Mouse (Mus musculus) forebrain, postnatal 0 days (tissue): Measurements from ENCODE around the gene Shc1. TPM values are rescaled to one million over a fixed set of nuclear protein-coding genes. Genes with fewer than 3 reads are reported as not detected.

ENCODE experiments used
- ATAC-seq: fragments of 200-750 bp; cut with Nextera tagmentation; 2 replicates; pipeline ENCODE4 v1.8.0; 2017; ENCODE audit warnings: mild to moderate bottlenecking, moderate library complexity
- DNase-seq: peaks from one replicate; pipeline ENCODE4 v3.0.0-alpha.2; 2015
- H3K27ac ChIP-seq: fragments of 300-500 bp; sonication (generic); 2 replicates; pipeline ENCODE4 v1.5.1; 2014; ENCODE audit warnings: low read depth, mild to moderate bottlenecking, antibody characterized with exemption, low read length, moderate library complexity, mixed read lengths
- H3K27me3 ChIP-seq: fragments of 300-500 bp; sonication (generic); 2 replicates; pipeline ENCODE4 v1.6.1; 2014; ENCODE audit warnings: mild to moderate bottlenecking, low read length, mixed read lengths; ENCODE audit not compliant: insufficient read depth
- H3K36me3 ChIP-seq: fragments of 300-500 bp; sonication (generic); 2 replicates; pipeline ENCODE4 v1.6.1; 2014; ENCODE audit warnings: mild to moderate bottlenecking, moderate library complexity; ENCODE audit not compliant: insufficient read depth
- H3K4me1 ChIP-seq: fragments of 300-500 bp; sonication (generic); 2 replicates; pipeline ENCODE4 v1.6.1; 2014; ENCODE audit warnings: antibody characterized with exemption; ENCODE audit not compliant: insufficient read depth
- H3K4me2 ChIP-seq: fragments of 300-500 bp; sonication (generic); 2 replicates; pipeline ENCODE4 v1.6.1; 2014; ENCODE audit warnings: low read depth, mild to moderate bottlenecking, moderate library complexity
- H3K4me3 ChIP-seq: fragments of 300-500 bp; sonication (generic); 2 replicates; pipeline ENCODE4 v1.5.1; 2014; ENCODE audit warnings: low read depth, low read length, mixed read lengths
- H3K9ac ChIP-seq: fragments of 300-500 bp; sonication (generic); 2 replicates; pipeline ENCODE4 v1.6.1; 2014; ENCODE audit warnings: mild to moderate bottlenecking
- H3K9me3 ChIP-seq: fragments of 300-500 bp; sonication (generic); 2 replicates; pipeline ENCODE4 v1.6.1; 2016; ENCODE audit warnings: low read length
- CTCF ChIP-seq: sonication (generic); IDR thresholded peaks from 2 replicates; pipeline ENCODE4 v1.5.1; 2016; ENCODE audit warnings: antibody characterized with exemption, control low read depth, low read depth
- WGBS: fragments of 180-500 bp; shearing (Covaris S2); extraction: QIAGEN DNeasy Blood & Tissue Kit; methylation state at CpG from one replicate; pipeline ENCODE4 v1.1.7; 2014; 5-methylcytosine and 5-hydroxymethylcytosine counted together
- polyA plus RNA-seq: library from polyadenylated mRNA; unstranded; fragments of >200 nt; fragmentation: Nextera tagmentation; extraction: Ambion mirVana; gene quantifications from 2 replicates; pipeline ENCODE4 v1.2.1, GENCODE M21; 2015
- total RNA-seq: library from RNA; depleted of rRNA; stranded (reverse); fragments of >200 nt; gene quantifications from 2 replicates; pipeline ENCODE4 v1.2.3, GENCODE M21; 2014

The Shc1 gene
- total and polyA plus RNA-seq, 2 experiments from 2014 or later, result 11.8 to 19.8 TPM

DNA sequence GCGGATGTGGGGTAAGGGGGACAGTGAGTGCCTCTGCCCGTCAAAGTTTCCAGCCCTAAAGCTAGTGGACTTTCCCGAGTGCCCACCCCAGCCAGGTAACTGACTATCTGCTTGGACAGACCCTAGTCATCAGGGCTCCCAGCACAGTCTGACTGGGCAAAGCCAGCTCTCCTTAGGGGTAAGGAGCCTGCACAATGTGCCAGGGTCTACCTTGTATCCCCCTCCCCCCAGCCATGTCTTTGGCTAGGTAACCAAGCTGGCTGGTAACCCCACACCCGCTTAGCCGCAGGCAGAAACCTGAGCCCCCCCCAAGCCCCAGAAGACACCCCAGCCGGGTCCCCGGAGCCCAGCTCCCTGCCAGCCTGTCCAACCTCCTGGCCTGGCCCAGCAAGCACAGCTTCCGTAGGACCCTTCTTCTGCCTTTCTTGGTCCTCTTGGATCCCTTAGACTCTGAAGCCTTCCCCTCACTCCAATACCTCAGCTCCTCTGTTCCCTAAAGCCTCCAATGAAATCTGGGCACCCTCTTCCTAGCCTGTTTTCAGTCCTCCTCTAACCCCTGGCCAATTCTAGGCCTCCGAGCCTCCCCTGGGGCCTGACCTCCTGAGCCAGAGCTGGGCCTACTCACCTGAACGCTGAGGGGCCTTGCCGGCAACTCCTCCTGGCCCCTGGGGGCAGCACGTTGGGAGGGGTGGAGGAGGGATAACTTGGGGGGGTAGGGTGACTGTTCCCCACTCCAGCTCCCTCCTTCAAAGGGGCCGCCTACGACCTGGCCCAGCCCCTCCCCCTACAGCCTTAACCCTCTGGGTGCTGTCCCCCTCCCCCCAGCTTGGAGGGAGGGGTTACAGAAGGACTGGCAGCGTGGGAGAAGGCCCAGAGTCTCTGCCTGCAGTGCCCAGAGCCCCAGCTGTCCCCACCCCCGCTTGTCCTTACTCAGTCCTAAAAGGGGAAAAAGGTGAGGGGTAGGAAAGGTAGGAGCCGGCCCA, 31.5 kb upstream of the Shc1 start:
- Histone ChIP-seq H3K9me3 (no peaks in the 10 kb centered on the region), H3K27ac (no peak overlapping the region), H3K36me3 (no peaks in the 10 kb centered on the region), H3K4me2 (no peak overlapping the region), H3K4me1 (peaks cover 9% of the 10 kb centered on the region), H3K4me3 (no peak overlapping the region), H3K9ac (no peak overlapping the region), H3K27me3 (no peaks in the 10 kb centered on the region)
- no peak for TF ChIP-seq CTCF
- ATAC-seq (no peak), DNase-seq (no peak)
- 56% methylated on average over 17 of the region's 17 CpGs for WGBS

- Histone ChIP-seq H3K9ac (no peak overlapping the region), H3K27me3 (no peaks in the 10 kb centered on the region; the same call in 1 of the 2 replicates), H3K36me3 (no peaks in the 10 kb centered on the region), H3K4me2 (no peak overlapping the region), H3K9me3 (no peaks in the 10 kb centered on the region), H3K4me1 (peaks cover 17% of the 10 kb centered on the region), H3K27ac (no peak overlapping the region), H3K4me3 (no peak overlapping the region)
- 70% methylated on average over 11 of the region's 11 CpGs for WGBS
- peak; percentile 17; the same call in 1 of the 2 replicates for TF ChIP-seq CTCF
- DNase-seq, result no peak
- ATAC-seq, result 0 out of 2 replicates have a peak, but pooled peaks have one; percentile 15
Observed at GRCm38 (mm10) chr3:89387632-89388031, 30.6 kb upstream of the Shc1 start.

- 53% methylated on average over 11 of the region's 11 CpGs for WGBS
- Histone ChIP-seq H3K9ac (no peak overlapping the region), H3K4me1 (peaks cover 20% of the 10 kb centered on the region), H3K9me3 (no peaks in the 10 kb centered on the region), H3K36me3 (no peaks in the 10 kb centered on the region), H3K27ac (no peak overlapping the region), H3K4me2 (no peak overlapping the region), H3K4me3 (no peak overlapping the region), H3K27me3 (no peaks in the 10 kb centered on the region; the same call in 1 of the 2 replicates)
- ATAC-seq (peak; percentile 23; the same call in 1 of the 2 replicates), DNase-seq (no peak)
- TF ChIP-seq CTCF, result no peak
Observed at GRCm38 (mm10) chr3:89388134-89388881, 29.9 kb upstream of the Shc1 start.

DNA sequence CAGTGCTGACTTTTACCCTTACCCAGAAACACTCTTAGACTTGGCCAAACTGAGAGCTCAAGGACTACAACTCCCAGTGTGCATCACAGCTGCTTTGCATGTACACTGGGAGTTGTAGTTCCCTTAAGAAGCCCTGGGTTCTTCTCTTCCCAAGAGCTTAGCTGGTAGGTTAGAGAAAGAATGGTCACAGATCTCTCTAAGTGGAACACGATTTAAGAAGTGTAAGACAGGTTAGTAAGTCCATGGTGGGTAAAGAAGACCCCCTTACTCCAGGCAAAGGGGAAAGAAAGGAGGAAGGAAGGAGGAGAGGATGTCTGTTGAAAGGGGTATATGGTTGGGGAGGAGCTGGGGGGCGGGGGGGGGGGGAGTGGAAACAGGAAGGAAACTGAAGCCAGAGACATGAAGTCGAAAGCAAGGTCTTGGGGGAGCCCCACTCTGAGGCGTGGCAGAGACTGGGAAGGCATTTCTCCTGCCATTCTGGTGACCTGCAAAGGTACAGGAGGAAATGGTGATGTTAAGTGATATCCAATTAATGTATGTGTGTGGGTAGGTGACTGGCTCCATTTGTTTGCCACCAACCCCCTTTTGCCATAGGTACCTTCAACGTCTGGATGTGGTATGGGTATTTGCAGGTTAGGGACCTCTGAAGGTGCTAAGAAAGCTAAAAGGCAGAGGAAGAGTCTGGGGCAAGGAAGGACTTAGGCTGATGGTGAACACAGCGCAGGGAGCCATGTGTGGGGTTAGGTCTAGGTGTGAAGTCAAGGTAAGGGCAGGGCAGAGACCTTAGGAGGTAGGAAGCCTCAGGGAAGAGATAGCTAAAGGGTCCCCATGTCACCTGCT, 29.1 kb upstream of the Shc1 start:
- no peak overlapping the region for H3K9ac ChIP-seq
- H3K27me3 ChIP-seq, result no peaks in the 10 kb centered on the region; the same call in 1 of the 2 replicates
- no peaks in the 10 kb centered on the region for H3K9me3 ChIP-seq
- ATAC-seq, result peak; percentile 63
- H3K4me3 ChIP-seq, result no peak overlapping the region
- 73% methylated on average over 5 of the region's 6 CpGs for WGBS
- H3K4me2 ChIP-seq, result no peak overlapping the region
- H3K36me3 ChIP-seq, result no peaks in the 10 kb centered on the region
- peak; percentile 71 for DNase-seq
- peaks cover 26% of the 10 kb centered on the region for H3K4me1 ChIP-seq
- H3K27ac ChIP-seq, result no peak overlapping the region
- TF ChIP-seq CTCF, result no peak

GRCm38 (mm10) chr3:89390111-89390515, 28.1 kb upstream of the Shc1 start:
- Histone ChIP-seq H3K4me2 (no peak overlapping the region), H3K27ac (no peak overlapping the region), H3K9ac (no peak overlapping the region), H3K27me3 (peaks cover 3% of the 10 kb centered on the region; the same call in 1 of the 2 replicates), H3K4me3 (no peak overlapping the region), H3K4me1 (peaks cover 27% of the 10 kb centered on the region), H3K9me3 (no peaks in the 10 kb centered on the region), H3K36me3 (no peaks in the 10 kb centered on the region)
- ATAC-seq (no peak), DNase-seq (no peak)
- no peak for TF ChIP-seq CTCF
- 40% methylated on average over 5 of the region's 5 CpGs for WGBS
